Mouse (Mus musculus): ENCODE measurements around the gene Ppm1e.

DNA sequence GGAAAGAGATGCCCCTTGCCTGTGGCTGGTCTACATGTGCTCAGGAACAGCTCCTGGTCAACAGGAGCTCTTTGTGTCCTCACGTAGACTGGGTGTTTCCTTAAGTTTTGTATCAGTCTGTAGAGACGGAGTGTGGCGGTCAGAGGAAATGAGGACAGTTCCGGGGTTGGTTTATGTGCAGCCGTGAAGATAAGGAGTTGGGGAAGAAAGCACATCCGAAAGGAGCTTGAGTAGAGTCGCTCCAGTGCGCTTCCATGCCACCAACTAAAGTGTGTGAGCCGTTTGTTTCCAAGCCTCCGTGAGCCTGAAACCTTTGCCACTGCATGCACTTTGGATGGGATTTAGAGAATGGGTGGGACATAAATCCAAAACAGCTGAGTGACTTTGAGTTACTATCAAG is 99.0 kb downstream of the Ppm1e start:
- TF ChIP-seq CTCF (conservative IDR thresholded peaks at IDR 0.05 in 1 of 2, IDR thresholded peaks at IDR 0.05 in 1 of 2; ENCODE audit: low read depth in 2 of 2, low read length in 2 of 2) (no peak), POLR2A (IDR thresholded peaks at IDR 0.05; ENCODE audit: low read depth, low read length) (no peak), JUN (IDR thresholded peaks at IDR 0.05; ENCODE audit: insufficient read depth, low read depth, low read length) (no peak), ZKSCAN1 (IDR thresholded peaks at IDR 0.05; ENCODE audit: borderline replicate concordance, low read depth, low read length) (no peak), ZC3H11A (IDR thresholded peaks at IDR 0.05; ENCODE audit: low read depth, low read length) (no peak), RCOR1 (conservative IDR thresholded peaks at IDR 0.05; ENCODE audit: low read depth, low read length) (no peak), ELF1 (IDR thresholded peaks at IDR 0.05; ENCODE audit: low read depth, low read length) (no peak), UBTF (IDR thresholded peaks at IDR 0.05; ENCODE audit: low read depth, low read length) (no peak), USF1 (IDR thresholded peaks at IDR 0.05; ENCODE audit: low read depth, low read length) (no peak), EP300 (IDR thresholded peaks at IDR 0.05; ENCODE audit: low read length) (no peak), KAT2A (IDR thresholded peaks at IDR 0.05; ENCODE audit: insufficient replicate concordance, low read length) (no peak)
